Mouse (Mus musculus) olfactory bulb, adult 2 months (tissue): ENCODE results near the gene Cx3cr1.

Experiments
- CTCF ChIP-seq: fragments of 200-500 bp; IDR thresholded peaks from 2 replicates; pipeline ENCODE4 v1.5.1; 2012; ENCODE audit warnings: low read depth, mild to moderate bottlenecking, low read length, moderate library complexity; ENCODE audit not compliant: insufficient read depth
- POLR2A ChIP-seq: fragments of 200-500 bp; IDR thresholded peaks from 2 replicates; pipeline ENCODE4 v1.6.1; 2012; ENCODE audit warnings: mild to moderate bottlenecking, low read depth, low read length, moderate library complexity; ENCODE audit not compliant: insufficient read depth

DNA sequence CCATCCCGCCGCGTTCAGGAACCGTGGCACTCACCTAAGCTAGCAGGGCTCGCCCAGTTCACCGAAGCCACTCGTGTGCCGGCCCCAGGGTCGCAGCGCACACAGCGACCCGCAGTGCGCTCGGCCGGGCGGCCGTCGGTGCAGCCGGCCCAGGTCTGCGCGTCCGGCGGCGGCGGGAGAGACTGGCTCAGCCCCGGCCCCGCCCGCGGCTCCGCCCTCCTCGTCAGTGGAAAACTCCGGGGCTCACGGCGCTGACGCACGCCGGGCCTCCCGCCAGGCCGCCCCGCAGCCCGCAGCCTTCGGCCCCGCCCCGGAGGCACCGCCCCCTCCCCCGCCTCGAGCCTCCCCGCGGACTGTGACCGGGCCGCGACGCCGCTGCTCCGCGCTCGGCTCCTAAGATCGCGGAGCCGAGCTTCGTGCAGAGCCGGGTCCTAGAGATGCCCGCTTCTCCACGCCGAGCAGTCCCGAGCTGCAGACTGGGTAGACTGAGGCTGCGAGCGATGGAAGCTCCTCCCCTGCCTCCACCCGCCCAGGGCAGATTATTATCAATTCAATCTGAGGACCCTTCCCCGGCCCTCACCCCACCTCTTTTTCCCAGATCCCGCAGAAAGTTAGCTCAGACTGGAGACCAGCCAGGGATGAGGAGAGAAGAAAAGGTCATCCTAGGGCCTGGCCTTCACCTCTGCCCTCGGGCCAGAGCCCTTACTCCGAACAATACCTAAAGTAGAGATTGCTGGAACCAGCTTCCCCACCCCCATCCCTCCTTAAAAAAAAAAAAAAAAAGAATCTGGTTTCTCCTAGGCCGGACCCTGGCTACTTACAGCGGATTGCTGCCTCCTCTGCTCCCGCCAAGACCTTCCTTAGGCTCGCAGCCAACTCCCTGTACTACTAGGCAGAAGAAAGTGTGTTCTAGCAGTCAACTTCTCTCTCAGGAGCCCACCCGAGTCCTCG lies 85.8 kb downstream of the Cx3cr1 start:
- TF ChIP-seq CTCF (no peak), POLR2A (peak; percentile 72; the same call in 1 of the 2 replicates)
